Mouse (Mus musculus) thymus, adult 2 months (tissue): ENCODE data around the gene Stk11.

Source experiments
- CTCF ChIP-seq: fragments of 200-500 bp; IDR thresholded peaks from 2 replicates; pipeline ENCODE4 v1.5.1; 2012; ENCODE audit warnings: mild to moderate bottlenecking, control low read depth, low read length, moderate library complexity, borderline replicate concordance; ENCODE audit not compliant: control insufficient read depth, poor library complexity, insufficient read depth; ENCODE audit errors: extremely low read depth
- POLR2A ChIP-seq: fragments of 200-500 bp; IDR thresholded peaks from 2 replicates; pipeline ENCODE4 v1.6.1; 2012; ENCODE audit warnings: mild to moderate bottlenecking, low read length, control low read depth, moderate library complexity; ENCODE audit not compliant: control insufficient read depth, poor library complexity, insufficient read depth; ENCODE audit errors: extremely low read depth

DNA sequence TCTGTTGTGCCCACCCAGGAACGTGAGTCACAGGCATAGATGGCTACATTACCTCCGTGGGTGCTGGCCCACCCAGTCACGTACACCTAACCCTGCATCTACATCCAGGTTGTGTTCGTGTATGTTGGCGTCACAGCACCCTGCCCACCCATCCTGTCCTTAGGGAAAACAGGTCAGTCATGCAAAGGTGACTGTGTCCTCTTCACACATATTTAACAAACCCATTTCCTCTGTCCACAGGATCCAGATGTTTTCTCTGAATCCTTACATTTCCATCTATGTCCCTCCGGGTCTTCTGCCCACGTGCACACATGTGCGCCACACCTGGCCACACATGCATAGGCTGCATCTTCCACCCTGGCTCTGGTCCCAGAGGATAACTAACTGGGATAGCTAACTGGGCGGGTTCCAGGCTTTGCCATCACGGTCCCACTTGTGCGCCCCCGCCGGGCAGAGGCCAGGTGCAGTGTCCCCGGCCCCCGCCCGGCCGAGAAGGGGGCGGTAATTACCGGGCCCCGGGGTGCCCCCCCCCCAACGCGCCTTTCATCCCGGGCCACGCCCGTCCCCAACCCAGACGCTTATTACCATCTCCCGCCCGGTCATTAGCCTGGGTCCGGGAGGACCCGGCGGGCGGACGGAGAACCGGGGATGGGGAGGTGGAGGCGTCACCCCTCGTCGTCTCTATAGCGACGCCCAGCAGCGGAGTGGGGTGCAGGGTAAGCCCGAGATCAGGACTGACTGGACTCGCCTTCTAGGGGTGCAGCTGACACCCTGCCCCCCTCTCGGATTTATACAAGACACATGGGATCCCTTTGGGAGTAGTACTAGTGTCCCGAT is 48.8 kb downstream of the Stk11 start:
- TF ChIP-seq POLR2A (no peak), CTCF (no peak)
